Mouse (Mus musculus): ENCODE data around the gene Tshb.
A peak's percentile ranks its signal among the peaks of the same experiment; 100 is the strongest.

Gene Tshb

DNA sequence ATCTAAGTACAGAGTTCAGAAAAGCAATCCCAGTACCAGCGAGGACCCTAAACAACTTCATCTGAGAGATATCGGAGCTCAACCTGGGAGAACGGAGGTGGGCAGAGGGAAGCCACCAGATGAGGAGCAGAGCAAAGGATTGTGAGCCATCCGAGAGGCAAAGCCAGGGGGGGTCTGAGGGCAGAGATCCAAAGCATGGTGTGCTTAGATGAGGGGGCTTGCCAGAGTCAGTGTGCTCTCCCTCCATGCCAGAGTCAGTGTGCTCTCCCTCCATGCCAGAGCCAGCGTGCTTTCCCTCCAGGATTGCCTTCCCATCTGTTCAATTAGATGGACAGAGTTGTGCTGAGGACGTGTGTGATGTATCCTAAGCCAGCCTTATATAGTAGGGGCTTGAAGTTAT lies 45.4 kb downstream of the Tshb start:
- DNase-seq (ENCODE audit: low spot score in 2 of 2): no peak

DNA sequence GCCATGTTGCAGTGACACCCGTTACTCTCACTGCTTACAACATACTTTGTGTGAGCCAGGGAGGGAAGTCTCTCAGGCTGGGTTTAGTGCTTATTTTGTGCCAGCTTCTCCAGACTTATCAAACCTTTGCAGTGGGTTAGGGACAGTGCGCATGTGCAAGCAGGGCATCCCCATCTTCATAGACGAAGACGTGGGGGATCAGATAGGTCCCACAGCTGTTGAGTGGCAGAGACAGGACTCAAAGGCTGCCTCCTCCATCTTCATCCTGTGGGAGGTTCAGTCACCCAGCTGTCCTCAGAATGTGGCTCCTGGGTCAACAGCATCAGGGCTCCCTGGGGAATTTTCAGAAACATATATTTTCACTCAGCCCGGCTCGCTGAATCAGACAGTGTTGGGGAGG lies 46.1 kb downstream of the Tshb start:
- no peak for DNase-seq (ENCODE audit: low spot score in 2 of 2)

DNA sequence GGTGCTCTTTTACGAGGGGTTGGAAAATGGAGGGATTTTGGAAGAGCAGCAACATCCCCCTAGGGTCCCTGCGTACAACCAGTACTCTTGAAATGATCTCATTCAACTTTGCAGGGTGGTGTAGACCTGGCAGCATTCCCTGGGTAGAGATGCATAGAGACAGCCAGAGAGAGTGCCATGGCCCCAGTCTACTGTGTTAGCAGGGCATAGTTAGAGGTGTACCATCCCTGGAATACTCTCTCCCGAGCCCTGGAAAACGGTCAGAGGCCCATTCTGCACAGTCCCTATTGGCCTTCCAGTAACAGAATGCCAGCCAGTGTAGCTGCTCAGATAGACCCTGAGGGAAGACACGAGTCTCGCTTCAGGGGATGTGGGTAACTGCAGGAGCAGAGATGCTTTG lies 46.9 kb downstream of the Tshb start:
- no peak for DNase-seq (ENCODE audit: low spot score in 2 of 2)

DNA sequence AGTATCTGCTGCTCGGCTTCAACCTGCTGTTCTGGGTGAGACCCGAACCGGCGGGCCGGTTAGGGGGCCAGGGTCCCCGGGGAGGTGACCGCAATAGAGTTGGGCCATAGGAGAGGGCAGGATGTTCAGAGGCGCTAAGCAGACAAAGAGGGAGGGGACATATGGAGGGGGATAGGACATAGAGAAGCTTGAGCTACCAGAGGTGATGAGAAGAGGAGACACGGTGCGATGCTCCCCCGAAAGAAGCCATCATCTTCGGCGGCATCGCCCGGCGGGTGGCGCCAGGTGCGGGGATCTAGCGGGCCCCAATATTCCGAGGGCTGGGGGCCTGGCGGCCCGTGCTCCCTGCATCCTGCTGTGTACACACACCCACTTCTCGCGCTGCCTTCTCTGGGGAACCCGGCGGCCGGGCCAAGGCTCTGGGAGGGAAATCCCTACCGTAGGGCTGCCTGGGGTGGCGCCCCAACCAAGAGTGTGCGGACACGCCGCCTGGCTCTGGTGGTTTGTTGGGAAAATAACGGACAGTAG lies 47.4 kb downstream of the Tshb start:
- no peak for DNase-seq (ENCODE audit: low spot score in 2 of 2)

DNA sequence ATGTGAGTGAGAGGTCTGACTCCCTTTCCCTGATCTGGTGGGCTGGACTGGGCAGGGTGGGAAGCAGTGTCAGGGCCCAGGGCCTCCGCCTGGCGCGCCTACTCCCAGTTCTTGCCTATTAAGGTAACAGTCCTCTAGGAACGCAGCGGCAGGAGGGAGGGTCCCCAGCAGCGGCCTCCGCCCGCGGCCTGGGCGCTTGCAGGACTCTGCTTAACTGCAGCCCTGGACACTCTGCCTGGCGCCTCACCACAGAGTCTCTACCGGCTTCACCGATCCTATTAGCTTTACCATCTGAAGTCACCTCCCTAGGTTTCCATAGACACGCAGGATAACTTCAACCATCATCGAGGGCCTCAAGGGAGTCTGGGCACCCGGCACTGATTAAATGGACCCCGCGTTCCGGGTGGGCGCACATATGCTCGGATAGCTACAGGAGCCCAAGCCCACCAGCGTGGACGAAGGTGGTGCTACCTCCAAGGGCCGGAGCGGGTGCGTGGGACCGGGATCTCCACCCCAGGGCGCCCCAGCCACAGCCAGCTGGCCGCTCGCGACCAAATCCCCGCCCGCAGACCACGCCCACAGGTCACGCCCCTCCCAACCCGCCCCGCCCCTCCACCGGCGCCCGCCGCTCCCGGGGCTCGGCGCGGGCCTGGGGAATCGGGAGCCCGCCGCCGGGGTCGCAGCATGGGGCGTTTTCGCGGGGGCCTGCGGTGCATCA lies 48.0 kb downstream of the Tshb start, which contains the start of gene Tspan2:
Gene Tspan2 (plus strand): TSS at position 217 of the 718 bp plus-strand sequence.
- peak; percentile 25 to 40 for DNase-seq (ENCODE audit: low spot score in 2 of 2)

DNA sequence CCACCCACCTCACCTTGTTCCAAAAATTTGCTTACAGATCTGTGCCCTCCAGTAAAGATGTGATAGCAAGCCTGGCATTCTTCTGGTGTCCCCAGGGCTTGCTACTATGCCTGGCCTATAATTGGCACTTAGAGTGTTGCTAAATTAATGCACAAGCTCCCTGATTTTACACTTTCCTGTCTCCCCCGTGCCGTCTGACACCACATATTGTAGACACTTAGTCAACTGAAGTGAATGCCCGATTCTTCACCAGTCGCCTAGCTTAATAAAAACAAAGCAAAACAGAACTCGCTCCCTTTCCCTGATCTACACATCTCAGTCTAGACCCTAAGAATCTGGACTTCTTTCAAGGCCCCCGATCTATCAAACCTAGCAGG lies 48.6 kb downstream of the Tshb start:
- DNase-seq (ENCODE audit: low spot score in 2 of 2): peak in 1 of 2 experiments; percentile 23

DNA sequence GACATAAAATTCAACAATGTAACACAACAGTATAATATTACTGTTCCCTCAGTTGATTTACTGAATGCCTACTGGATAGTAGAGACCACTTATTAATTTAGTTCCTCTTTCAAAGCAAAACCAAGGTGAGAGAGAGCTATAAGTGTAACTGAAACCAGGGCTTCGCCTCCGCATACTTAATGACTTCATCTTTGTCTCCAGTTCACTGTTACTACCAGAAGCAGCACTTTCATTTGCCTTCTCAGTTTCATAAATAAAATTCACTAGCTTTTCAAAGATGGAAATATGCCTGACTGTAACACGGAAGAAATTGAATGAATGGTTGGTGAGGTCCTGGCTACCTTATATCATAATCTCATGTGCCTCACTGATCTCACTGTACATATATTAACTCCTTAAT lies 49.5 kb downstream of the Tshb start:
- no peak for DNase-seq (ENCODE audit: low spot score in 2 of 2)

DNA sequence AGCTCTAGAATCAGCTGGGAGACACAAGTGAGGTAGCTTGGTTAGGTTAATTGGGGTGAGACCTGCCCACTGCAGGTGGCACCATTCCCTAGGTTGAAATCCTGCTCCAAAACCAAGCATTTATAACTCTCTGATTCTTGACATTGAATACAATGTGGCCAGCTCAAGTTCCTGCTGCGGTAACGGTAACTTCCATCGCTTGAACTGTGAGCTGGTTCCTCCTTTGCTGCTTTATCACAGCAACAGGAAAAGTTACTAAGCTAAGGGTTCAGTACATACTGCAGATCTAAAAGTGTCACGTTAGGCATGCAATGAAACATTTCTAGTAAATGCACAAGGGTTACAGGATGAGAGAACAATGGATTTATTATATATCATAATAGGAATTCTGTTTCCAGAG lies 49.9 kb downstream of the Tshb start:
- DNase-seq (ENCODE audit: low spot score in 2 of 2): no peak

DNA sequence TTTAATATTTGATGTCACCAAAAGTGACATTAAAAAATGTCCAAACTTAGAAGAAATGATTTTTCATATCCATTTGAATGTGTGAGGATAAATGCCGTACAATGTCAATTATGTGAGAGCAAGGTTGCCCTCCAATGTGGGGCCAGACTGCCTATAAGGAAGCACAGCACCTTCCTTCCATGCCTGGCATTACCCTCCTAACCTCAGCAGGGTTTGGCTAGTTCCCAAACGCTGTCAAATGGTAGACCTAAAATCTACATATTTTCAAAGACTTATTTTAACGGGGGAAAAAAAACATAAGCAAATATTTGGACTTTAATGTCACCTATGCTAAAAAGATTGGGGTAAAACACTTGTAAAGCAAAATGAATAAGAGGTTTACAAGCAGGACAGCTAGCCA lies 51.4 kb downstream of the Tshb start:
- DNase-seq (ENCODE audit: low spot score in 2 of 2): no peak

DNA sequence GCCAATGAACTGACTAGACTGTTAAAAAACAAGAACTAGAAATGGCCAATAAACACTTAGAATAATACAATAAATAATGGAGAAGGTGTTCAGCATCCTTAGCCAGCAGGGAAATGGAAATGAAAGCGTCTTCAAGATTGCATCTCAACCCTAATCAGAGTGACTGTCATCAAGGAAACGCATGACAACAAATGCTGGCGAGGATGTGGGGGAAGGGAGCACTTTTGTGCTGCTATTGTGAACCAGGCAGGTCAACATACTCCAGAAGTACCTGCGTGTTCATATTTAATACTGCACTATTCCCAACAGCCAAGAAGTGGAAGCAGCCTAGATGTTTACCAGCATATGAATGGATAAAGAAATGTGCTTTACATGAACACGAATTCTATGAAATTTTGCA lies 53.1 kb downstream of the Tshb start:
- DNase-seq (ENCODE audit: low spot score in 2 of 2): no peak
